In genomic region chr11:64396331-64396881, GRCm38 (mm10) we compare ENCODE assay signal across 8 mouse cellular contexts. TPM values are rescaled to one million over a fixed set of nuclear protein-coding genes. Genes with fewer than 3 reads are reported as not detected.
DNase-seq lines count a peak whose midpoint lies in the region; ATAC-seq lines count a peak whose summit lies in the region.

No protein-coding gene starts in this region.

- no peaks in the 10 kb centered on the region for H3K9me3 ChIP-seq in intestine, embryonic 16.5 days (ENCODE audit: control insufficient read depth, low read length)

- H3K9ac ChIP-seq in intestine, embryonic 16.5 days (ENCODE audit: low read depth, low read length): no peak overlapping the region

- peaks cover 3% of the 10 kb centered on the region; the same call in 1 of the 2 replicates for H3K4me1 ChIP-seq in intestine, embryonic 16.5 days (ENCODE audit: control insufficient read depth, insufficient read depth, low read length)

- H3K27me3 ChIP-seq in intestine, embryonic 16.5 days (replicated peaks; ENCODE audit: control insufficient read depth, insufficient read depth, low read length): no peaks in the 10 kb centered on the region

- H3K4me3 ChIP-seq in intestine, embryonic 16.5 days (ENCODE audit: low read length): no peak overlapping the region

- H3K27ac ChIP-seq in intestine, embryonic 16.5 days (ENCODE audit: low read length): no peak overlapping the region

- no peaks in the 10 kb centered on the region for H3K36me3 ChIP-seq in intestine, embryonic 16.5 days (ENCODE audit: control insufficient read depth, insufficient read depth, low read length)

- DNase-seq in heart, adult 11 months: peak; percentile 91
- no peak for DNase-seq in heart, adult 8-10 months (ENCODE audit: low spot score)
- DNase-seq in brain, embryonic 18.5 days (ENCODE audit: low read depth, low spot score): peak; percentile 37
- DNase-seq in frontal cortex, postnatal 25 days (ENCODE audit: low spot score in 2 of 2): peak; percentile 46 to 64
- peak; percentile 58 for DNase-seq in mesoderm, embryonic 11.5 days (ENCODE audit: low read depth, low spot score)
- DNase-seq in right cerebral cortex, postnatal 36 days (ENCODE audit: low spot score in 2 of 2): peak; percentile 73 to 81
- no peak for DNase-seq in adrenal gland, adult (ENCODE audit: inconsistent age in 2 of 2, low spot score in 1 of 2)

- H3K4me2 ChIP-seq in intestine, embryonic 16.5 days (ENCODE audit: low read depth, low read length): peak overlapping the region; percentile 13; the same call in 1 of the 2 replicates

- WGBS in intestine, embryonic 16.5 days: 13% methylated on average over 7 of the region's 7 CpGs

- no peak for ATAC-seq in intestine, embryonic 16.5 days

RNA-seq across cellular contexts. Expression of gene Hs3st3a1, which starts 38.7 kb away (rescaled TPM):
- total RNA-seq in heart, adult 8-10 months (2022): under 1 TPM; 0.19 to 0.44 (median 0.29) TPM
- polyA plus RNA-seq in intestine, embryonic 16.5 days (2015; fragmentation: Nextera tagmentation; extraction: Ambion mirVana): 0.94 and 0.97 TPM in 2 replicates

RNA-seq across cellular contexts. Expression of gene F930015N05Rik, which starts 40.0 kb away (rescaled TPM):
- under 1 TPM in 1 of 4 experiments, not detected in 3; 0.22 TPM for total RNA-seq in heart, adult 8-10 months (2022)
- 0.15 and 0.18 TPM in 2 replicates for polyA plus RNA-seq in intestine, embryonic 16.5 days (2015; fragmentation: Nextera tagmentation; extraction: Ambion mirVana)

Comparison
In these comparisons a context has a peak if more than half of its experiments do, and no peak if none do; other contexts are left out.
1. DNase-seq: peak in heart, adult 11 months (single experiment), brain, embryonic 18.5 days (single experiment), frontal cortex, postnatal 25 days (2 of 2), mesoderm, embryonic 11.5 days (single experiment) and right cerebral cortex, postnatal 36 days (2 of 2); none in heart, adult 8-10 months (single experiment) and adrenal gland, adult (0 of 2).